Mouse (Mus musculus): ENCODE results near the gene Fgd6.

- TF ChIP-seq CTCF (IDR thresholded peaks at IDR 0.05; ENCODE audit: low read depth, low read length) (no peak), TAL1 (conservative IDR thresholded peaks at IDR 0.05; ENCODE audit: low read depth, low read length) (no peak)
Observed at GRCm38 (mm10) chr10:94122595-94122994, 86.8 kb downstream of the Fgd6 start.

All from G1E (cell line).